Mouse (Mus musculus) neural tube, embryonic 12.5 days (tissue): ENCODE data around the gene Zic3. TPM values are rescaled to one million over a fixed set of nuclear protein-coding genes. Genes with fewer than 3 reads are reported as not detected.

Source experiments
- ATAC-seq: fragments of 200-750 bp; cut with Nextera tagmentation; 2 replicates; pipeline ENCODE4 v1.8.0; 2017; ENCODE audit warnings: low read depth, mild to moderate bottlenecking, moderate TSS enrichment, moderate library complexity; ENCODE audit not compliant: low FRiP score
- H3K27ac ChIP-seq: fragments of 300-500 bp; sonication (generic); 2 replicates; pipeline ENCODE4 v1.5.1; 2016
- H3K27me3 ChIP-seq: fragments of 300-500 bp; sonication (generic); replicated peaks from 2 replicates; pipeline ENCODE4 v1.6.1; 2016; ENCODE audit warnings: mild to moderate bottlenecking
- H3K36me3 ChIP-seq: fragments of 300-500 bp; sonication (generic); 2 replicates; pipeline ENCODE4 v1.6.1; 2016; ENCODE audit warnings: mild to moderate bottlenecking
- H3K4me1 ChIP-seq: fragments of 300-500 bp; sonication (generic); 2 replicates; pipeline ENCODE4 v1.6.1; 2016
- H3K4me2 ChIP-seq: fragments of 300-500 bp; sonication (generic); replicated peaks from 2 replicates; pipeline ENCODE4 v1.6.1; 2016; ENCODE audit warnings: mild to moderate bottlenecking
- H3K4me3 ChIP-seq: fragments of 300-500 bp; sonication (generic); 2 replicates; pipeline ENCODE4 v1.5.1; 2016
- H3K9ac ChIP-seq: fragments of 300-500 bp; sonication (generic); 2 replicates; pipeline ENCODE4 v1.6.1; 2016; ENCODE audit warnings: mild to moderate bottlenecking
- H3K9me3 ChIP-seq: fragments of 300-500 bp; sonication (generic); 2 replicates; pipeline ENCODE4 v1.6.1; 2016; ENCODE audit warnings: mild to moderate bottlenecking
- WGBS: fragments of 180-500 bp; shearing (Covaris S2); methylation state at CpG from one replicate; pipeline ENCODE4 v1.1.7; 2016; 5-methylcytosine and 5-hydroxymethylcytosine counted together
- polyA plus RNA-seq: library from polyadenylated mRNA; unstranded; fragments of >200 nt; fragmentation: Nextera tagmentation; extraction: Ambion mirVana; gene quantifications from 2 replicates; pipeline ENCODE4 v1.2.1, GENCODE M21; 2016

Zic3 gene
- polyA plus RNA-seq = 13.4 and 18.3 TPM in 2 replicates

- Histone ChIP-seq H3K4me1 (no peaks in the 10 kb centered on the region), H3K9me3 (no peaks in the 10 kb centered on the region), H3K4me2 (no peak within 1 kb of the TSS), H3K4me3 (no peak within 1 kb of the TSS), H3K27ac (no peak within 1 kb of the TSS), H3K27me3 (peaks cover 3% of the 10 kb centered on the region; the same call in 1 of the 2 replicates), H3K9ac (no peak within 1 kb of the TSS), H3K36me3 (no peaks in the 10 kb centered on the region)
- 82% methylated on average over 2 of the region's 2 CpGs for WGBS
- ATAC-seq = no peak
Measured at GRCm38 (mm10) chrX:58022400-58022799, at the start of gene Zic3. TSS of gene Zic3 (plus strand) at chrX:58022700.

GRCm38 (mm10) chrX:57982351-57982750 is 40.1 kb upstream of the Zic3 start:
- H3K9me3 ChIP-seq = no peaks in the 10 kb centered on the region
- H3K27ac ChIP-seq = no peak overlapping the region
- H3K27me3 ChIP-seq = no peaks in the 10 kb centered on the region
- 79% methylated on average over 4 of the region's 4 CpGs for WGBS
- no peak overlapping the region for H3K9ac ChIP-seq
- no peaks in the 10 kb centered on the region for H3K4me1 ChIP-seq
- ATAC-seq = no peak
- no peaks in the 10 kb centered on the region for H3K36me3 ChIP-seq
- no peak overlapping the region for H3K4me2 ChIP-seq
- no peak overlapping the region for H3K4me3 ChIP-seq

- peak; percentile 33; the same call in 1 of the 2 replicates for ATAC-seq
- H3K4me3 ChIP-seq = no peak overlapping the region
- H3K9ac ChIP-seq = no peak overlapping the region
- no peak overlapping the region for H3K4me2 ChIP-seq
- no peaks in the 10 kb centered on the region for H3K36me3 ChIP-seq
- no peak overlapping the region for H3K27ac ChIP-seq
- WGBS = 46% methylated on average over 10 of the region's 10 CpGs
- H3K27me3 ChIP-seq = no peaks in the 10 kb centered on the region
- no peaks in the 10 kb centered on the region for H3K4me1 ChIP-seq
- H3K9me3 ChIP-seq = no peaks in the 10 kb centered on the region
Measured at GRCm38 (mm10) chrX:57987455-57988109, 34.9 kb upstream of the Zic3 start.

- H3K4me2 ChIP-seq = no peak overlapping the region
- WGBS = 75% methylated on average over 5 of the region's 5 CpGs
Measured at GRCm38 (mm10) chrX:58013391-58013790, 9.1 kb upstream of the Zic3 start.

GRCm38 (mm10) chrX:58014093-58014492 is 8.4 kb upstream of the Zic3 start:
- Histone ChIP-seq H3K27ac (no peak overlapping the region), H3K9ac (no peak overlapping the region), H3K27me3 (peaks cover 20% of the 10 kb centered on the region), H3K4me3 (no peak overlapping the region), H3K9me3 (no peaks in the 10 kb centered on the region), H3K36me3 (no peaks in the 10 kb centered on the region), H3K4me1 (no peaks in the 10 kb centered on the region), H3K4me2 (no peak overlapping the region)
- no peak for ATAC-seq
- WGBS = 24% methylated on average over 12 of the region's 12 CpGs

More at GRCm38 (mm10) chrX:58013391-58013790, 9.1 kb upstream of the Zic3 start:
- H3K4me3 ChIP-seq = no peak overlapping the region
- no peak overlapping the region for H3K9ac ChIP-seq
- H3K9me3 ChIP-seq = no peaks in the 10 kb centered on the region
- peaks cover 20% of the 10 kb centered on the region for H3K27me3 ChIP-seq
- no peak for ATAC-seq
- H3K36me3 ChIP-seq = no peaks in the 10 kb centered on the region
- no peaks in the 10 kb centered on the region for H3K4me1 ChIP-seq
- no peak overlapping the region for H3K27ac ChIP-seq

GRCm38 (mm10) chrX:58014761-58015160 is 7.7 kb upstream of the Zic3 start:
- Histone ChIP-seq H3K4me1 (no peaks in the 10 kb centered on the region), H3K36me3 (no peaks in the 10 kb centered on the region), H3K9ac (no peak overlapping the region), H3K27me3 (peaks cover 20% of the 10 kb centered on the region), H3K4me3 (no peak overlapping the region), H3K9me3 (no peaks in the 10 kb centered on the region), H3K4me2 (no peak overlapping the region), H3K27ac (no peak overlapping the region)
- no peak for ATAC-seq
- 36% methylated on average over 13 of the region's 13 CpGs for WGBS

- Histone ChIP-seq H3K36me3 (no peaks in the 10 kb centered on the region), H3K27ac (no peak overlapping the region), H3K27me3 (peaks cover 20% of the 10 kb centered on the region), H3K4me2 (peak overlapping the region; percentile 37), H3K4me3 (no peak overlapping the region), H3K9me3 (no peaks in the 10 kb centered on the region), H3K4me1 (no peaks in the 10 kb centered on the region), H3K9ac (no peak overlapping the region)
- ATAC-seq = no peak
- WGBS = 18% methylated on average over 29 of the region's 29 CpGs
Measured at GRCm38 (mm10) chrX:58015336-58015945, 7.1 kb upstream of the Zic3 start.

- Histone ChIP-seq H3K27me3 (peaks cover 20% of the 10 kb centered on the region), H3K36me3 (no peaks in the 10 kb centered on the region), H3K9ac (no peak overlapping the region), H3K27ac (no peak overlapping the region), H3K4me2 (peak overlapping the region; percentile 51), H3K4me3 (no peak overlapping the region), H3K4me1 (no peaks in the 10 kb centered on the region), H3K9me3 (no peaks in the 10 kb centered on the region)
- peak; percentile 46; the same call in 1 of the 2 replicates for ATAC-seq
- WGBS = 15% methylated on average over 24 of the region's 24 CpGs
Measured at GRCm38 (mm10) chrX:58018720-58019119, 3.8 kb upstream of the Zic3 start.

GRCm38 (mm10) chrX:58019257-58019953 is 3.1 kb upstream of the Zic3 start:
- H3K4me1 ChIP-seq = no peaks in the 10 kb centered on the region
- H3K4me3 ChIP-seq = peak overlapping the region; percentile 15; the same call in 1 of the 2 replicates
- H3K27ac ChIP-seq = no peak overlapping the region
- H3K9ac ChIP-seq = no peak overlapping the region
- ATAC-seq = peak; percentile 67
- peak overlapping the region; percentile 51 for H3K4me2 ChIP-seq
- WGBS = 19% methylated on average over 33 of the region's 33 CpGs
- H3K36me3 ChIP-seq = no peaks in the 10 kb centered on the region
- no peaks in the 10 kb centered on the region for H3K9me3 ChIP-seq
- H3K27me3 ChIP-seq = peaks cover 20% of the 10 kb centered on the region

- H3K27me3 ChIP-seq = 0 out of 2 replicates have a peak, but pooled peaks cover 3% of the 10 kb centered on the region
- 17% methylated on average over 9 of the region's 9 CpGs for WGBS
- H3K36me3 ChIP-seq = no peaks in the 10 kb centered on the region
- H3K4me2 ChIP-seq = no peak overlapping the region
- no peaks in the 10 kb centered on the region for H3K9me3 ChIP-seq
- no peak for ATAC-seq
- H3K9ac ChIP-seq = no peak overlapping the region
- no peak overlapping the region for H3K27ac ChIP-seq
- no peaks in the 10 kb centered on the region for H3K4me1 ChIP-seq
- no peak overlapping the region for H3K4me3 ChIP-seq
Measured at GRCm38 (mm10) chrX:58027631-58028030, 5.1 kb downstream of the Zic3 start.

- ATAC-seq = no peak
- Histone ChIP-seq H3K27me3 (0 out of 2 replicates have a peak, but pooled peaks cover 3% of the 10 kb centered on the region), H3K4me2 (peak overlapping the region; percentile 22; the same call in 1 of the 2 replicates), H3K4me1 (no peaks in the 10 kb centered on the region), H3K4me3 (no peak overlapping the region), H3K9me3 (no peaks in the 10 kb centered on the region), H3K9ac (no peak overlapping the region), H3K27ac (no peak overlapping the region), H3K36me3 (no peaks in the 10 kb centered on the region)
- WGBS = 12% methylated on average over 16 of the region's 16 CpGs
Measured at GRCm38 (mm10) chrX:58028082-58028481, 5.6 kb downstream of the Zic3 start.

- 24% methylated on average over 8 of the region's 8 CpGs for WGBS
- Histone ChIP-seq H3K4me2 (peak overlapping the region; percentile 28; the same call in 1 of the 2 replicates), H3K4me1 (no peaks in the 10 kb centered on the region), H3K27ac (no peak overlapping the region), H3K36me3 (no peaks in the 10 kb centered on the region), H3K9ac (no peak overlapping the region), H3K27me3 (0 out of 2 replicates have a peak, but pooled peaks cover 3% of the 10 kb centered on the region), H3K9me3 (no peaks in the 10 kb centered on the region), H3K4me3 (no peak overlapping the region)
- ATAC-seq = no peak
Measured at GRCm38 (mm10) chrX:58028858-58029257, 6.4 kb downstream of the Zic3 start.
